Mouse (Mus musculus) gastrocnemius, postnatal 14 days (tissue): Measurements from ENCODE around the gene Pik3ap1. TPM values are rescaled to one million over a fixed set of nuclear protein-coding genes. Genes with fewer than 3 reads are reported as not detected.

Experiments
- DNase-seq: peaks from one replicate; pipeline ENCODE4 v3.0.0; 2021; ENCODE audit warnings: mixed read lengths
- intact Hi-C: fragments of 180-260 bp; cut with DNase I; formaldehyde crosslinking; loops from one replicate; pipeline ENCODE4 v1.15.1; 2025; ENCODE audit warnings: low total_unique reads
- total RNA-seq, 2 experiments: library from RNA; stranded (reverse); gene quantifications; 2 replicates each; pipeline ENCODE4 v1.2.3; 2021

Pik3ap1 gene
- total RNA-seq, 2 experiments from 2014 or later = 0.38 to 0.70 TPM

DNA sequence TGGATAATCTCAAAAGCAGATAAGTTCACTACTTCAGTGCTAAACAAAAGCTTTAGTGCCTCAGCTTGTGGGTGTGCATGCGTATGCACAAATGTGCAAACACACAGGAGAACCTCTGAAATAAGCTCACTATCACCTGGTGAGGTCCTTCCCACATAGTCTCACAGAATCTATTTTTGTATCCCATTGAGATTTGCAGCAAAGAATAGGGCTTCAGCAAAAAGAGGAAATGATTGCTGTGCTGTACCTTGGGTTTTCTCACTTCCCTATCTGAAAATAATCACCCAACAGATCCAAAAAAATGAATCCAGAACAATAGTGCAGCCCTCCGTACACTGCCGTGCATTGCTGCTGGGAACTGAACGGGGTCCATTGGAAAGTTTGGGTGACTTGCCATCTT, 12.6 kb downstream of the Pik3ap1 start:
- intact Hi-C loops = no loop called here
- DNase-seq = no peak

DNA sequence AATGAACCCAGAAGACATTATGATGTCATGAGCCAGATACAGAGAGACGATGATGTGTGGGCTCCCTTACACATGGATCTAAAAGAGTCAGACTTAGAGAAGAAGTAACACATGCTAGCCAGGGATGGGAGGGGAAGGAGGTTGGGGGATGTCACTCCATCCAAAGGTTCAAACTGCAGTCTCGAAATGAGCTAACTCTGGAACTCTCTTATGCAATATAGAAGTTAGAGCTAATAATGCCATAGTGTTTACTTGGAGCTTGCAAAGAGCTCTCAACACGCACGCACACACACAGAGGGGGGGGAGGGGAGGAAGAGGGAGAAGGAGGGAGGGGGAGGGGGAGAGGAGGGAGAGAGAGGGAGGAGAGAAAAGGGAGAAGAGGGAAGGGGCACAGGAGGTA, 13.5 kb downstream of the Pik3ap1 start:
- no peak for DNase-seq
- intact Hi-C loops = no loop called here

- intact Hi-C loops = no loop called here
Measured at GRCm38 (mm10) chr19:41369557-41370460, 15.1 kb downstream of the Pik3ap1 start.

DNA sequence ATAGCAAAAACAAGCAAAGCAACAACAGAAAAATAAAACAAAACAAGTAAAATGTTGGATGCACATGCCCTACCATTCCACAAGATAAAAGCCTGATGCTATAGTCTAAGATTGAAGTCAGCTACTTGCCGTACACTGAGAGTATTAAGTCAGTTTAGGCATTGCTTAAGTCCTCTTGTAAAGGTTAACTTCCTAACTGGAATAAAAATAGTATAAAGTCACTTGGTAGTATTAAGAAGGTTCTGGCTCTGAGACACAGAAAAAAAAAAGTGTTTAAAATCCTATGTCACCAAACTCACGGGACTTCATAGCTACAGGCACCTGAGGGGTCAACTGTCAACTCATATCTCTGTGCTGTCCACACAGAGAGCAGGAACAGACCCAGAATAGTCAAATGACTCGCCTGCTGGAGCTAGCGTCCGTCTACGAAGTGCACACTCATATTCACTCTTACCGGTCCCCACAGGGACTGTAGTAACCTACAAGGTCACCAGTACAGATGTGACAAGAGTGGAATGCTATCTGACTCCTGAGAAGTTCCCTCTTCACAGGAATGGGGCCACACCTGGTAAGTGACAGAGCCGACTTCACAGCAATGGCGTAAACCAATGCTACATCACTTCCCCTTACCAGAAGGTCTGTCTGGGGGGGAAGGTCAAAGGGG, 17.9 kb downstream of the Pik3ap1 start:
- intact Hi-C loops = no loop called here
- DNase-seq = no peak

More at GRCm38 (mm10) chr19:41369557-41370460, 15.1 kb downstream of the Pik3ap1 start:
- DNase-seq = no peak

DNA sequence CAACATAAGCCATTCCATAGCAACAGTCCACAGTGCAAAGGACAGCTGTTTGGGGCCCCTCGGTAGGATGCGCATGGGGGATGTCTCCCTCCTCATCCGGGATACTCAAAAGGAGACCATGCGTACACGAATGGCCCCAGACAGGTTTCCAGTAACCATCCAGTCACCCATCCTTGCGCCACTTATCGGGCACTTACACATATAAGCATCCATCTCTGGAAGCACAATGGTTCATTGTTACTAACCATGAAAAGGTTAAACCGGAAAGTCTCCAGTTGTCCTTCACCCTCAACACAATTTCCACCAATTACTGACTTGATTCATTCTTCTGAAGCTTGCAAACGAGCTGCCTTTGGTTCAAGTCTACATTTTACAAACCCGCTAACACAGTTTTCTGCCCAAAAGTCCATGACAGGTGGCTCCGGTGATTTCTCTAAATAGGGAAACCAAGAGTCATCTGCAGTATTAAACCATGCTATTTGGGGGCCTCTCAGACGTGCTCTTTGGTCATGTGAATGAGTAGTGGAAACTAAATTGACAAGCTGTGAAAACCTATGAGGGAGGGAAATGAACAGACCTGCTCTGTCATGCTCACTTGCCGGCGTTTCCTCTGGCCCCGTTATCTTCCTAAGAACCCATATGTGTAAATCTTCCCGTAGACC, 18.6 kb downstream of the Pik3ap1 start:
- no peak for DNase-seq
- intact Hi-C loops = no loop called here

DNA sequence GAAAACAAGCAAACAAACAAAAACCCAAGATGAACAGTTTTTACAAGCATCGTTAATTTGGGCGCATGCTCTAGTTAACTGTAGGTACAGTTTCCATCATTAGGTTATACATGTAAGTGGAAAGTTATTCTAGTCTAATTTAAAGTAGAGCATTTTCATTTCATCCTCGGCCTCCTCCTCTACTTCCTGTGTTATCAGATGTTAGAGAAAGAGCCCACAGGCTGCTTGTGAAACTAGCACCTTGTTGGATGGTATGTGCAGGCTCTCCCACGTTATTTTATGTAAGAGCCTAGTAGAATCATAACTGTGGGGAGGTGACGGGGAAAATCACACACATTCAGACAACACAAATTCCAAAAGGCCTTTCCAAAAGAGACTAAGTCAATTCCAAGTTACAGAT, 19.3 kb downstream of the Pik3ap1 start:
- intact Hi-C loops = no loop called here
- DNase-seq = no peak

DNA sequence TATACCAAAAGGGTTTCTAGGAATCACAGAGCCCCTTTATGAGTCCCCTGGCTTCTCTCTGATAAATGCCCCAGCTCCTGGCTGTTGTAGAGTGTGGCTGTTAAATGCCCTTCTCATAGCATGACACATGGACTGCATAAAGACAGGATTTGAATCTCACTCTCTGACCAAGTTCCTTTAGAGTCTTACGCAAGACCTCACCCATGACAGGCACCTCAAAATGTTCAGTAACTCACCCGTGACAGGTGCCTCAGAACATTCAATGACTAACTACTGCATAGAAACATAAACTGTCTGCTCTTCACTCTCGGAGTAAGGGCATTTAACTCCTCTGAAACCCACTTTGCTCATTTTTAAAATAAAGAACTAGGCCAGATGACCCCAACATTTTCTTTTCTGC, 20.4 kb downstream of the Pik3ap1 start:
- intact Hi-C loops = no loop called here
- no peak for DNase-seq

DNA sequence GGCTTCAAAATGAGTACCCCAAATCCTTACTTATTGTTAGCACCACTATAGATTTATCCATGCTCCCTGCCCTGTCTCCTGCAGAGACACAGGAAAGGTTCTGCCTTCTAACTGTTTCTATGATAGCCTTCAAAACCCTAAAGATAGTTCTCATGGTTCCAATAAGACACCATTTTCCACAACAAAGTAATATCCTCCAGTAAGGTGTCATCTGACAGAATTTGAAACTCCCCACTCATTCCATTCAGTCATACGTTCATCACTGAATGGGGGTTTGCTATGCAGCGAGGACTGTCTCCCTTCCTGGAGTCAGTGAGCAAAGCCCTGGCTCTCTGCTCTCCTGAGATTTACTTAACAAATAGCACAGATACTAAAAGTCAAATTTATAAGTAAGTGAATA, 21.9 kb downstream of the Pik3ap1 start:
- intact Hi-C loops = no loop called here
- no peak for DNase-seq

DNA sequence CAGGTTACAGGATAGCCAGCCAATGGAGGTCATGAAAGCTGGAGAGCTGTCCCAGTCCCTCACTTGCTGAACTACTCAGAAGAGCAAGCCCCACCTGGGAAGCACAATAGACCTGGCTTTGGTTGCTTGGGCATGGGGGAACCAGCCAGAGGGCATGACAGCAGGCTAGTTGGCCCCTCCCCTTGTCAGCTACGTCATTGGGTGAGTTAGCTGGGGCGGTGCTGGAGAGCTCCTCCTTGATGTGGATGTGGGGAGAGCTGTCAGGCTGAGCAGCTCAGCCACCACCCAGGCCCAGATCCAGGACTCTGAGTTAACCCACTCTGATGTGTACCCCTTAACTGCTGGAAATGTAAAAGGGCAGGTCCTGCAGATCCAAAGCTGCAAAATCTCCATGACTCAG, 24.4 kb downstream of the Pik3ap1 start:
- no peak for DNase-seq
- intact Hi-C loops = no loop called here

- no peak for DNase-seq
- intact Hi-C loops = no loop called here
Measured at GRCm38 (mm10) chr19:41354287-41354951, 30.5 kb downstream of the Pik3ap1 start.

- intact Hi-C loops = no loop called here
- no peak for DNase-seq
Measured at GRCm38 (mm10) chr19:41349624-41350023, 35.3 kb downstream of the Pik3ap1 start.

DNA sequence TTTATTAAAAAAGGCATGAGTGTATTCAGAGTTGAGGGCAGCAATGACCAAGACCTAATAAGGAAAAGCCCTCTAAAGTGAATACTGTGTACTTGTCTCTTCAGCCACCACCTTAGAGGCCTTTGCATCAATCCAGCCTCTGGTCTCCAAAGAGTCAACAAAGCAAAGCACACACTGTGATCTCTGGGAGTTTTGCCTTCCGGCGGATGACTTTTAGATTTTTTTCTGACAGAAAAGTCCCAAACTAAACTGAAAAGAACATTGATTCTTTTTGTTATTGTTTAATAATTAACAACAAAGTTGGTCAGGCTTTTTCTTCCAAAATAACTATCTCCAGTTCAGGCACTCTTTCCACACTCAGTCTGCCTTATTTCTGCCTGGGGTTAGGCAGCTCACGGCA, 36.7 kb downstream of the Pik3ap1 start:
- no peak for DNase-seq
- intact Hi-C loops = no loop called here

DNA sequence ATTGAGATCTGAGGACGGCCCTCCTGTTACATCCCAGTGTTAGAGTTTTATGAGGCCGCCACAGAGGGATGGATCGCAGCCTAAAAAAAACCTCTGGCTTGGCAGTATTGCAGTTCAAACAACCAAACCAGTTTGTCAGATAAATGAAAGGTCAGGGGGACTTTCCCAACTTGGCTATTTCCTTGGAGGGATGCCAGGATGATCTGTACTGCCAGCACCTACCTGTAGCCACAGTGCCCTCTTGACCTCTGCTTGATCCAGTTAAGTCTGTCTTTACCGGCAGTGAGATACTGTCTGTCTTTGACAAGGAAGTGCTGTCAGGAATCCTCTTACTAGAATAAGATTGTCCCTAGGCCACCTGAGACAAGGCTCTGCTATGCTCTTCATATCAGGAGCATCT, 37.6 kb downstream of the Pik3ap1 start:
- intact Hi-C loops = no loop called here

GRCm38 (mm10) chr19:41346099-41346850, 38.6 kb downstream of the Pik3ap1 start:
- intact Hi-C loops = no loop called here
- DNase-seq = no peak

More for the DNA sequence above, 37.6 kb downstream of the Pik3ap1 start:
- no peak for DNase-seq

DNA sequence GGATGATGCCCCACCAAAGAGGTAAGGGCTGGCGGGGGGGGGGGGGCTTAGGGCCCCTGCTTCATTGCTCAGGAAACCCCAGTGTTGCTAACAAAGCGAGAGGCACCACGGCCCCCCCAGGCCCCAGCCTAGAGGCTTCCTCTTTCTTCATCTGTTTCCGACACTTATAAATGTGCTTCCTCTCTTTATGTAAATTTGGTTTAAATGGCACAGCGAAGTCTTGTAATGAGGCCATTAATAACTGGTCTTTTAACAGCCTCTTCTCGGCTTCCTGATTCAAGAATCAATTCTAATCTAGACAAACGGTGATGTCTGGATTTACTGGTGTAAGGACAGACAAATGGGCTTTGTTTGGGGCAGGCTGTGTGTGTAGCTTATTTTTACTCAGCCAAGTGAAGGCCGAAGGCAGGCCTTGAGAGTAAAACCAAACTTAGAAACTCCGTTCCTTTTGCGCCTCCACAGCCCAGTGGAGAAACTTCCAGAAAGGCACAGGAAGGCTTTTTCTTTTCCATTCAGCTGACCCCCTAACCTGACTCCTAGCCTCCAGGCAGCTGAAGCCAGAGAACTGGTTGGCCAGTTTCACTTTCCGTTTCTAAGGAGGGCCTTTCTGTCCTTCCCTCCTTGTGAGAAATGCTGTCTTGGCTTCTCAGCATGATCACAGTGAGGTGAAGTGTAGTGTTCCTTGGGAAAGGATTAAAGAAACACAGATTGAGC, 39.7 kb downstream of the Pik3ap1 start:
- DNase-seq = no peak
- intact Hi-C loops = no loop called here

- no peak for DNase-seq
- intact Hi-C loops = no loop called here
Measured at GRCm38 (mm10) chr19:41344666-41345027, 40.3 kb downstream of the Pik3ap1 start.

DNA sequence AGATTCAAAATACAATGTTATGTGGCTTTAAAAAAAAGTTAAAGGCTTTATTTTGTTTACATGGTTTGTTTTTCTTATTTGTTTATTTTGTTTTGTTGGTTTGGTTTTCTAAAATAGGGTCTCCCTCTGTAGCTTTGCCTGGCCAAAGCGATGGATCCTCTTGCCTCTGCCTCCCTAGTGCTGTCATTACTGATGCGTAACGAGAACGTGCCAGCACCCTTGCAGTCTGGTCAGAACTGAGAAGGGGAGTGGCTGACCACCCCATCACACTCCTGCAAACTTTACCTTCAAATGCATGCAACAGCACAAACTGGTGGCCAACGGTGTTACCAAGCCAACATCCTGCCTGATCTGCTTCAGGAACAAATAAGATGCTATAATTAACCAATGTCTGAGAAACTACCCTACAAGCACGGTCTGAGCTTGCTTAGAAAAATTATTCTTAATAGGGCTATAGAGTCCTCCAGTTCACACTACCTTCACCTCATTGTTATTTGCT, 42.3 kb downstream of the Pik3ap1 start:
- intact Hi-C loops = no loop called here
- no peak for DNase-seq

DNA sequence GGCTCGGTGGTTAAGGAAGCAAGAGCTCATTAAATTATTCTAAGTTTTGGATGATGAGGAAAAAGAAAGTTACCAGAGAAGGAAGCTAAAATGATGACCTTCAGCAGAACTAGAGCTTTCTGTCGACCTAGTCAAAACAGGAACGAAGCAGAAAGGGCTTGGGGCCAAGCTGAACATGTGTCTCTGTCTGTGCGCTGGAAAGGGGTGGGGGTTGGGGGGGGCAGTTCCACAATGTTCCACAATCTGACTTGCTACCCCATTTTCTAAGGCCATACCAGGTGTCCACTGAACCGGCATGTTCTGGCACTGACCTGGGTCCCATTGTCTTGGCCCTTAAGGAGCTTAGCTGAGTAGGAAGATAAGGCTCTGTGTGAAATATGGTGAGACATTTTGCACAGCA, 43.2 kb downstream of the Pik3ap1 start:
- no peak for DNase-seq
- intact Hi-C loops = no loop called here
